Mouse (Mus musculus) liver, embryonic 16.5 days (tissue): ENCODE measurements around the gene Pdcd4. TPM values are rescaled to one million over a fixed set of nuclear protein-coding genes. Genes with fewer than 3 reads are reported as not detected.

ENCODE experiments used
- ATAC-seq: fragments of 200-750 bp; cut with Nextera tagmentation; 2 replicates; pipeline ENCODE4 v1.8.0; 2017; ENCODE audit warnings: low read depth, mild to moderate bottlenecking, moderate number of reproducible peaks, moderate library complexity
- H3K27ac ChIP-seq: fragments of 300-500 bp; sonication (generic); 2 replicates; pipeline ENCODE4 v1.5.1; 2014; ENCODE audit warnings: mild to moderate bottlenecking, low read length
- H3K27me3 ChIP-seq: fragments of 300-500 bp; sonication (generic); 2 replicates; pipeline ENCODE4 v1.6.1; 2014; ENCODE audit warnings: low read depth, low read length, mixed read lengths; ENCODE audit not compliant: control insufficient read depth, insufficient read depth
- H3K36me3 ChIP-seq: fragments of 300-500 bp; sonication (generic); 2 replicates; pipeline ENCODE4 v1.6.1; 2014; ENCODE audit warnings: mild to moderate bottlenecking; ENCODE audit not compliant: control insufficient read depth, insufficient read depth
- H3K4me1 ChIP-seq: fragments of 300-500 bp; sonication (generic); 2 replicates; pipeline ENCODE4 v1.6.1; 2014; ENCODE audit warnings: low read depth, low read length, mixed read lengths; ENCODE audit not compliant: control insufficient read depth
- H3K4me2 ChIP-seq: fragments of 300-500 bp; sonication (generic); 2 replicates; pipeline ENCODE4 v1.6.1; 2014; ENCODE audit warnings: low read depth, low read length, mixed read lengths
- H3K4me3 ChIP-seq: fragments of 300-500 bp; sonication (generic); 2 replicates; pipeline ENCODE4 v1.5.1; 2014; ENCODE audit warnings: low read depth, mild to moderate bottlenecking, low read length
- H3K9ac ChIP-seq: fragments of 300-500 bp; sonication (generic); 2 replicates; pipeline ENCODE4 v1.6.1; 2014; ENCODE audit warnings: low read depth, low read length
- H3K9me3 ChIP-seq: fragments of 300-500 bp; sonication (generic); replicated peaks from 2 replicates; pipeline ENCODE4 v1.6.1; 2016; ENCODE audit warnings: low read length; ENCODE audit not compliant: control insufficient read depth
- WGBS: fragments of 180-500 bp; shearing (Covaris S2); extraction: QIAGEN DNeasy Blood & Tissue Kit; methylation state at CpG from one replicate; pipeline ENCODE4 v1.1.7; 2014; ENCODE audit not compliant: insufficient replicate concordance; 5-methylcytosine and 5-hydroxymethylcytosine counted together
- polyA plus RNA-seq: library from polyadenylated mRNA; unstranded; fragments of >200 nt; fragmentation: Nextera tagmentation; extraction: Ambion mirVana; gene quantifications from 2 replicates; pipeline ENCODE4 v1.2.1, GENCODE M21; 2015

Pdcd4 gene
- polyA plus RNA-seq, 1 experiment from 2014 or later, result 21.5 TPM

- Histone ChIP-seq H3K36me3 (no peaks in the 10 kb centered on the region), H3K27ac (peak overlapping the region; percentile 82), H3K4me3 (no peak overlapping the region), H3K4me2 (0 out of 2 replicates have a peak overlapping the region, but pooled peaks have one; percentile 10), H3K4me1 (peaks cover 61% of the 10 kb centered on the region), H3K9ac (0 out of 2 replicates have a peak overlapping the region, but pooled peaks have one; percentile 30), H3K27me3 (no peaks in the 10 kb centered on the region), H3K9me3 (no peaks in the 10 kb centered on the region)
- 23% methylated on average over 3 of the region's 3 CpGs for WGBS
- 0 out of 2 replicates have a peak, but pooled peaks have one; percentile 25 for ATAC-seq
Observed at GRCm38 (mm10) chr19:53893711-53894171, 1.7 kb downstream of the Pdcd4 start.

- peaks cover 54% of the 10 kb centered on the region for H3K4me1 ChIP-seq
- peak overlapping the region; percentile 28; the same call in 1 of the 2 replicates for H3K9ac ChIP-seq
- no peaks in the 10 kb centered on the region for H3K36me3 ChIP-seq
- no peaks in the 10 kb centered on the region for H3K27me3 ChIP-seq
- no peak overlapping the region for H3K4me2 ChIP-seq
- H3K4me3 ChIP-seq, result no peak overlapping the region
- H3K27ac ChIP-seq, result peak overlapping the region; percentile 82
- peak; percentile 53 for ATAC-seq
- 25% methylated on average over 12 of the region's 12 CpGs for WGBS
- no peaks in the 10 kb centered on the region for H3K9me3 ChIP-seq
Observed at GRCm38 (mm10) chr19:53894538-53895121, 2.6 kb downstream of the Pdcd4 start.

- ATAC-seq, result no peak
- Histone ChIP-seq H3K27me3 (no peaks in the 10 kb centered on the region), H3K4me1 (peaks cover 38% of the 10 kb centered on the region), H3K27ac (no peak overlapping the region), H3K9ac (no peak overlapping the region), H3K9me3 (no peaks in the 10 kb centered on the region), H3K36me3 (no peaks in the 10 kb centered on the region), H3K4me2 (no peak overlapping the region), H3K4me3 (no peak overlapping the region)
- WGBS, result 85% methylated on average over 5 of the region's 5 CpGs
Observed at GRCm38 (mm10) chr19:53898046-53898445, 6.0 kb downstream of the Pdcd4 start.

- Histone ChIP-seq H3K27ac (no peak overlapping the region), H3K36me3 (no peaks in the 10 kb centered on the region), H3K9me3 (no peaks in the 10 kb centered on the region), H3K4me3 (no peak overlapping the region), H3K9ac (no peak overlapping the region), H3K4me1 (peaks cover 34% of the 10 kb centered on the region), H3K4me2 (no peak overlapping the region), H3K27me3 (no peaks in the 10 kb centered on the region)
- no peak for ATAC-seq
- WGBS, result 67% methylated on average over 4 of the region's 4 CpGs
Observed at GRCm38 (mm10) chr19:53898498-53898897, 6.5 kb downstream of the Pdcd4 start.

GRCm38 (mm10) chr19:53898970-53899900, 7.2 kb downstream of the Pdcd4 start:
- 77% methylated on average over 25 of the region's 25 CpGs for WGBS

GRCm38 (mm10) chr19:53899941-53900610, 8.0 kb downstream of the Pdcd4 start:
- WGBS, result 70% methylated on average over 14 of the region's 14 CpGs
- H3K36me3 ChIP-seq, result no peaks in the 10 kb centered on the region
- H3K9me3 ChIP-seq, result no peaks in the 10 kb centered on the region
- peaks cover 18% of the 10 kb centered on the region for H3K4me1 ChIP-seq
- no peak overlapping the region for H3K4me2 ChIP-seq
- H3K27ac ChIP-seq, result no peak overlapping the region
- H3K9ac ChIP-seq, result no peak overlapping the region
- H3K4me3 ChIP-seq, result no peak overlapping the region
- ATAC-seq, result no peak
- H3K27me3 ChIP-seq, result no peaks in the 10 kb centered on the region

More at GRCm38 (mm10) chr19:53898970-53899900, 7.2 kb downstream of the Pdcd4 start:
- H3K27ac ChIP-seq, result no peak overlapping the region
- ATAC-seq, result no peak
- H3K9me3 ChIP-seq, result no peaks in the 10 kb centered on the region
- H3K4me1 ChIP-seq, result peaks cover 26% of the 10 kb centered on the region
- no peak overlapping the region for H3K9ac ChIP-seq
- no peaks in the 10 kb centered on the region for H3K27me3 ChIP-seq
- no peak overlapping the region for H3K4me3 ChIP-seq
- no peaks in the 10 kb centered on the region for H3K36me3 ChIP-seq
- H3K4me2 ChIP-seq, result no peak overlapping the region

GRCm38 (mm10) chr19:53901931-53902738, 10.1 kb downstream of the Pdcd4 start:
- WGBS, result 17% methylated on average over 15 of the region's 15 CpGs
- H3K36me3 ChIP-seq, result no peaks in the 10 kb centered on the region
- peak overlapping the region; percentile 92 for H3K4me3 ChIP-seq
- peaks cover 21% of the 10 kb centered on the region for H3K4me1 ChIP-seq
- peak overlapping the region; percentile 80 for H3K4me2 ChIP-seq
- H3K9me3 ChIP-seq, result no peaks in the 10 kb centered on the region
- H3K27me3 ChIP-seq, result no peaks in the 10 kb centered on the region
- peak; percentile 27 for ATAC-seq
- peak overlapping the region; percentile 91 for H3K27ac ChIP-seq
- peak overlapping the region; percentile 85 for H3K9ac ChIP-seq
